Mouse (Mus musculus): ENCODE results near the gene Satb1. TPM values are rescaled to one million over a fixed set of nuclear protein-coding genes. Genes with fewer than 3 reads are reported as not detected.

Gene Satb1
- polyA plus RNA-seq, 1 experiment from 2014 or later: 18.0 TPM

GRCm38 (mm10) chr17:51813784-51814120 is 19.3 kb downstream of the Satb1 start:
- H3K9ac ChIP-seq: peak overlapping the region; percentile 88
- no peak for ATAC-seq (ENCODE audit: insufficient number of reproducible peaks, insufficient read depth, low FRiP score, low TSS enrichment, low read depth)
- H3K4me3 ChIP-seq: peak overlapping the region; percentile 84
- H3K9me3 ChIP-seq: no peaks in the 10 kb centered on the region
- no peak overlapping the region for H3K27ac ChIP-seq
- peaks cover 11% of the 10 kb centered on the region for H3K27me3 ChIP-seq
- H3K4me1 ChIP-seq: peaks cover 9% of the 10 kb centered on the region
- WGBS: 3% methylated on average over 6 of the region's 6 CpGs
- peak overlapping the region; percentile 88 for H3K4me2 ChIP-seq
- H3K36me3 ChIP-seq: no peaks in the 10 kb centered on the region

- H3K36me3 ChIP-seq: no peaks in the 10 kb centered on the region
- WGBS: under 1% methylated on average over 72 of the region's 115 CpGs
- peak overlapping the region; percentile 88 for H3K9ac ChIP-seq
- peaks cover 9% of the 10 kb centered on the region for H3K4me1 ChIP-seq
- peak overlapping the region; percentile 88 for H3K4me2 ChIP-seq
- H3K4me3 ChIP-seq: peak overlapping the region; percentile 84
- peak overlapping the region; percentile 78 for H3K27ac ChIP-seq
- no peaks in the 10 kb centered on the region for H3K9me3 ChIP-seq
- peak; percentile 72 for ATAC-seq (ENCODE audit: insufficient number of reproducible peaks, insufficient read depth, low FRiP score, low TSS enrichment, low read depth)
- H3K27me3 ChIP-seq: peaks cover 11% of the 10 kb centered on the region
Observed at GRCm38 (mm10) chr17:51812942-51813783, 19.9 kb downstream of the Satb1 start.

- H3K9ac ChIP-seq: peak overlapping the region; percentile 88
- ATAC-seq (ENCODE audit: insufficient number of reproducible peaks, insufficient read depth, low FRiP score, low TSS enrichment, low read depth): peak; percentile 68
- 2% methylated on average over 47 of the region's 48 CpGs for WGBS
- peaks cover 11% of the 10 kb centered on the region for H3K4me1 ChIP-seq
- no peaks in the 10 kb centered on the region for H3K36me3 ChIP-seq
- H3K9me3 ChIP-seq: no peaks in the 10 kb centered on the region
- H3K27ac ChIP-seq: peak overlapping the region; percentile 78
- peak overlapping the region; percentile 84 for H3K4me3 ChIP-seq
- H3K27me3 ChIP-seq: peaks cover 11% of the 10 kb centered on the region
- H3K4me2 ChIP-seq: peak overlapping the region; percentile 88
Observed at GRCm38 (mm10) chr17:51812261-51812941, 20.7 kb downstream of the Satb1 start.

DNA sequence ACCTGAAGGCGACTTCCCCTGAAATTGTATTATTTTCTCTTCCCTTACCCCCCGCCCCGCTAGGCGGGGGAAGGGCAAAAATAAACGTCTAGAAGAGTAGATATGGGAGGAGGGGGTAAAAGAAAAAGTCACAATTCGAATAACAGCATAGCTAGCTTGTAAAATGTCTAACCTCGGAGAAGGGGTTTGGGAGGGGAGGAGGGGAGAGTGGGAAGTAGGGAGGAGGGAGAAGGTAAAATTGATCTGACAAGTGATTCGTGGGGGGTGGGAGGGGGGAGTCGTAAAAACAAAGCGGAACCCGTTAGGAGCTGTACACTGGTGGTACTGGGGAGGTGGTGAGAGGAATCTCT is 21.2 kb downstream of the Satb1 start:
- H3K9me3 ChIP-seq: no peaks in the 10 kb centered on the region
- no peak overlapping the region; the same call in 1 of the 2 replicates for H3K27ac ChIP-seq
- no peaks in the 10 kb centered on the region for H3K36me3 ChIP-seq
- WGBS: 0% methylated on average over 11 of the region's 11 CpGs
- H3K4me2 ChIP-seq: peak overlapping the region; percentile 88
- peak overlapping the region; percentile 88 for H3K9ac ChIP-seq
- peaks cover 15% of the 10 kb centered on the region for H3K4me1 ChIP-seq
- ATAC-seq (ENCODE audit: insufficient number of reproducible peaks, insufficient read depth, low FRiP score, low TSS enrichment, low read depth): no peak
- H3K27me3 ChIP-seq: peaks cover 7% of the 10 kb centered on the region
- peak overlapping the region; percentile 84 for H3K4me3 ChIP-seq

- no peaks in the 10 kb centered on the region for H3K36me3 ChIP-seq
- H3K4me3 ChIP-seq: peak overlapping the region; percentile 84
- no peaks in the 10 kb centered on the region for H3K9me3 ChIP-seq
- H3K27ac ChIP-seq: no peak overlapping the region
- peaks cover 4% of the 10 kb centered on the region; the same call in 1 of the 2 replicates for H3K27me3 ChIP-seq
- ATAC-seq (ENCODE audit: insufficient number of reproducible peaks, insufficient read depth, low FRiP score, low TSS enrichment, low read depth): no peak
- peaks cover 17% of the 10 kb centered on the region for H3K4me1 ChIP-seq
- WGBS: 5% methylated on average over 8 of the region's 8 CpGs
- peak overlapping the region; percentile 88 for H3K4me2 ChIP-seq
- peak overlapping the region; percentile 88 for H3K9ac ChIP-seq
Observed at GRCm38 (mm10) chr17:51811086-51811868, 21.8 kb downstream of the Satb1 start.

- Histone ChIP-seq H3K4me1 (peaks cover 17% of the 10 kb centered on the region), H3K9ac (no peak overlapping the region), H3K9me3 (no peaks in the 10 kb centered on the region), H3K36me3 (peaks cover 6% of the 10 kb centered on the region; the same call in 1 of the 2 replicates), H3K27ac (no peak overlapping the region), H3K27me3 (no peaks in the 10 kb centered on the region), H3K4me2 (no peak overlapping the region), H3K4me3 (no peak overlapping the region)
- WGBS: 47% methylated on average over 5 of the region's 5 CpGs
- ATAC-seq (ENCODE audit: insufficient number of reproducible peaks, insufficient read depth, low FRiP score, low TSS enrichment, low read depth): no peak
Observed at GRCm38 (mm10) chr17:51807429-51807828, 25.7 kb downstream of the Satb1 start.

DNA sequence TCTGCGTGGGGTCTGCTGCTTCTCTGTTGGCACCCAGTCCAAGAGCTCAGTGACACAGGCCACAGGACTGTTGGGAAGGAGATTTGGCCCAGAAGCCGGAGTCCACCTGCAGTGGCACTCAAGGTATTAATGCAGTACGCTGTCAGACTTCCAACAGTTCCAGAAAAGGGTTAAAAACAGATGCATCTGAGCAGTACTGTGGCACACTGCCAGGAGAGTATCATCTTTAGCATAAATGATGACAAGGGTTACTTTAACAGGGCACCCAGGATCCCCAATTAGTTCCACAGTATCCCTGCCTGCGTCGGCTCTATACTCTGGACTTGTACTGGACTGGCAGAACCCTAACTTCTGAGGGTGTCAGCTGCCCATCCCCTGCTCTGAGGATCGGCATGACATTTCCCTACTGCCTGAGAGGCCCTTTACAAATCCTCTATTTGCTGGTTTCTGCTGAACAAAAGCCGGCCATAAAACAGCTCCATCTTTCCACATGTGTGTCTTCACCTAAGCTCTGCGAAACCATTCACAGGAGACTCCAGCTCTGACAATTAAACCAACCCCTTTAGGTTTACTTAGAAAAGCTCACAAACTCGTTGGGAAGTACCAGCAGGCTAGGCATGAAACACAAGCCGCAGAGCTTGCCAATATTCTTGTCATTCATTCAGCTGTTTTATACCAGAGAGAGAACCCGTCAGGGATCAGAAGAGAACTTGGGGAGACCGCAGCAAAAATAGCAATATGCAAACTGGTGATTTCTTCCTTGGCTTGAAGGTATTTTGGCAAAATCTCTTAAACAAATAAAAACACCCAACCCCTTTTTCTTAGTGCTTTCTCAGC is 26.7 kb downstream of the Satb1 start:
- no peaks in the 10 kb centered on the region for H3K9me3 ChIP-seq
- H3K36me3 ChIP-seq: peaks cover 6% of the 10 kb centered on the region; the same call in 1 of the 2 replicates
- H3K4me3 ChIP-seq: no peak overlapping the region
- no peak overlapping the region for H3K27ac ChIP-seq
- WGBS: 69% methylated on average over 12 of the region's 12 CpGs
- H3K27me3 ChIP-seq: no peaks in the 10 kb centered on the region
- H3K9ac ChIP-seq: no peak overlapping the region
- no peak overlapping the region for H3K4me2 ChIP-seq
- peaks cover 17% of the 10 kb centered on the region for H3K4me1 ChIP-seq
- ATAC-seq (ENCODE audit: insufficient number of reproducible peaks, insufficient read depth, low FRiP score, low TSS enrichment, low read depth): no peak

DNA sequence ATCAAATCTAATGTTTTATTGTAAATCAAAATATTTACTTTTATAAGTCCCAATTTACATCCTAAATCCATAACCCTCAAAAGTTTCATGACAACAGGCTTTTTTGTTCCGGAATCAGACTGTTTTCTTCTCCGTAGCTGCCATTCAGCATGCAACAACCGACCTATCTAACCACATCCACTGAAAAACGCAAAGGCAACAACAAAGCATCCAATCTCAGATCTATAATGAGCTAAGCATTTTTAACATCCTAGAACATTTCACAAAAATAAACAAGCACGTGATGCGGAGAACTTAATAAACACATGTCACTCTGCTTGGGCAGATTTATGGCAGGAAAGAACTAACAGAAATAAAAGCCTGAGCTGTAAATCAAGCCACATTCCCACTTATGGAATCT is 32.9 kb downstream of the Satb1 start:
- ATAC-seq (ENCODE audit: insufficient number of reproducible peaks, insufficient read depth, low FRiP score, low TSS enrichment, low read depth): no peak
- Histone ChIP-seq H3K4me1 (no peaks in the 10 kb centered on the region), H3K4me3 (no peak overlapping the region), H3K27ac (no peak overlapping the region), H3K4me2 (no peak overlapping the region), H3K9me3 (no peaks in the 10 kb centered on the region), H3K9ac (no peak overlapping the region), H3K36me3 (peaks cover 6% of the 10 kb centered on the region; the same call in 1 of the 2 replicates), H3K27me3 (no peaks in the 10 kb centered on the region)
- WGBS: 82% methylated on average over 6 of the region's 6 CpGs

DNA sequence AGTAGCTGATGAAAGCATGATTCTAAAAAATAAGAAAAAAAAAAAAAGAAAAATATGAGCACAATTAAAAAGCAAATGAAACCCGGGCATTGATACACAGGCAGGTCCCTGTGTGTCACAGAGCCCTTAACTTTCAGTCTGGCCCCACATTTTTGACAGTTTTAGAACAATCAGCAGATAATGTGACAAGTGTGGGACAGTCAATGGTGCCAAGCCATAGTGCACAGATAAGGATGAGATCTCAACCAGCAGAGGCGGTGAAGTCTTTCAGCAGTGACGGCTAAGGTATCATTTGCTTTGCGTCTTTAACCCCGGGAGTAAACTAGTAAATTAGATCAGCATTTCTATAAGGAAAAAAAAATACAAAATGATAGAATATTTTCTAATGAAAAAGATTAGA is 36.6 kb downstream of the Satb1 start:
- Histone ChIP-seq H3K27ac (no peak overlapping the region), H3K4me3 (no peak overlapping the region), H3K4me2 (no peak overlapping the region), H3K9me3 (no peaks in the 10 kb centered on the region), H3K9ac (no peak overlapping the region), H3K36me3 (no peaks in the 10 kb centered on the region), H3K27me3 (no peaks in the 10 kb centered on the region), H3K4me1 (no peaks in the 10 kb centered on the region)
- no peak for ATAC-seq (ENCODE audit: insufficient number of reproducible peaks, insufficient read depth, low FRiP score, low TSS enrichment, low read depth)
- 87% methylated on average over 5 of the region's 5 CpGs for WGBS

DNA sequence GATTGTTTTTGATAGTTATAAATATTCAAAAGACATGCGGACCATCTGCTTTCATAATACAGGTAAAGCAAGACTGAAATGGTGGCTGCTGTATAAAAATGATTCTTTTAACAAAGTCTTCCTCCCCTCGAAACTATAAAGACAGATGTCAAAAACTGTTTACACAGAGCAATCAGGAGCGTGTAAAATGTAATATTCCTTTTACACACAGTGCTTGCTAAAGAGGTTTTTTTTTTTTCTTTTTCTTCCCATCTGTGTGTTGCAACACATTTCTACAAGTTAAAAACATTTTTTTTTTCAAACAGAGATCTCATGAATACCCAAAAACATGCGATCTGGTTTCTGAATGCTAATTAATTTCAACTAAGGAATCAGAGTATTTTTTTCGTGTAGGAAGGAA is 41.9 kb downstream of the Satb1 start:
- Histone ChIP-seq H3K4me1 (peaks cover 11% of the 10 kb centered on the region), H3K9me3 (no peaks in the 10 kb centered on the region), H3K27ac (no peak overlapping the region), H3K4me2 (no peak overlapping the region), H3K4me3 (no peak overlapping the region), H3K9ac (no peak overlapping the region), H3K27me3 (no peaks in the 10 kb centered on the region), H3K36me3 (no peaks in the 10 kb centered on the region)
- no peak for ATAC-seq (ENCODE audit: insufficient number of reproducible peaks, insufficient read depth, low FRiP score, low TSS enrichment, low read depth)
- whole genome bisulfite sequencing: 47% methylated on average over 5 of the region's 5 CpGs
